Mouse (Mus musculus) MEL (cell line): ENCODE measurements around the gene Tmem184b.

Source experiments
- BHLHE40 ChIP-seq: IDR thresholded peaks from 2 replicates; pipeline ENCODE4 v1.6.1; 2012; ENCODE audit warnings: low read depth, mild to moderate bottlenecking, inconsistent platforms, low read length, improper control_type of control experiment, borderline replicate concordance
- CTCF ChIP-seq, 3 experiments: IDR thresholded peaks in 2 of 3; conservative IDR thresholded peaks in 1 of 3; 2 replicates each; pipeline ENCODE4 v1.5.1; 2011 to 2012; ENCODE audit warnings: low read length in 3 of 3, low read depth in 2 of 3, mild to moderate bottlenecking in 2 of 3, improper control_type of control experiment in 1 of 3, inconsistent platforms in 1 of 3, mixed read lengths in 1 of 3, moderate library complexity in 1 of 3; ENCODE audit not compliant: control insufficient read depth in 1 of 3, insufficient read depth in 1 of 3, poor library complexity in 1 of 3, severe bottlenecking in 1 of 3
- GABPA ChIP-seq: IDR thresholded peaks from 2 replicates; pipeline ENCODE4 v1.6.1; 2012; ENCODE audit warnings: low read depth, mild to moderate bottlenecking, inconsistent platforms, low read length, improper control_type of control experiment, moderate library complexity
- HCFC1 ChIP-seq: IDR thresholded peaks from 2 replicates; pipeline ENCODE4 v1.6.1; 2012; ENCODE audit warnings: low read depth, mild to moderate bottlenecking, inconsistent platforms, low read length, improper control_type of control experiment, moderate library complexity
- MAFK ChIP-seq: IDR thresholded peaks from 2 replicates; pipeline ENCODE4 v1.6.1; 2011; ENCODE audit warnings: low read depth, mild to moderate bottlenecking, low read length, improper control_type of control experiment, borderline replicate concordance
- MYB ChIP-seq: IDR thresholded peaks from 2 replicates; pipeline ENCODE4 v1.6.1; 2011; ENCODE audit warnings: mild to moderate bottlenecking, low read depth, low read length, improper control_type of control experiment
- POLR2A ChIP-seq, 2 experiments: IDR thresholded peaks; 2 replicates each; pipeline ENCODE4 v1.6.1; 2011 to 2012; ENCODE audit warnings: low read length in 2 of 2, mild to moderate bottlenecking in 2 of 2, control low read depth in 1 of 2, improper control_type of control experiment in 1 of 2, low read depth in 1 of 2, moderate library complexity in 1 of 2; ENCODE audit not compliant: control insufficient read depth in 1 of 2, insufficient read depth in 1 of 2, poor library complexity in 1 of 2
- SIN3A ChIP-seq: IDR thresholded peaks from 2 replicates; pipeline ENCODE4 v1.6.1; 2012; ENCODE audit warnings: low read length, improper control_type of control experiment, inconsistent platforms
- TAL1 ChIP-seq: IDR thresholded peaks from 2 replicates; pipeline ENCODE4 v1.6.1; 2012; ENCODE audit warnings: mild to moderate bottlenecking, inconsistent platforms, low read length, moderate library complexity, mixed read lengths
- ZC3H11A ChIP-seq: IDR thresholded peaks from 2 replicates; pipeline ENCODE4 v1.6.1; 2012; ENCODE audit warnings: low read depth, mild to moderate bottlenecking, inconsistent platforms, low read length, improper control_type of control experiment
- ZNF384 ChIP-seq: IDR thresholded peaks from 2 replicates; pipeline ENCODE4 v1.6.1; 2012; ENCODE audit warnings: low read depth, mild to moderate bottlenecking, inconsistent platforms, low read length, improper control_type of control experiment

DNA sequence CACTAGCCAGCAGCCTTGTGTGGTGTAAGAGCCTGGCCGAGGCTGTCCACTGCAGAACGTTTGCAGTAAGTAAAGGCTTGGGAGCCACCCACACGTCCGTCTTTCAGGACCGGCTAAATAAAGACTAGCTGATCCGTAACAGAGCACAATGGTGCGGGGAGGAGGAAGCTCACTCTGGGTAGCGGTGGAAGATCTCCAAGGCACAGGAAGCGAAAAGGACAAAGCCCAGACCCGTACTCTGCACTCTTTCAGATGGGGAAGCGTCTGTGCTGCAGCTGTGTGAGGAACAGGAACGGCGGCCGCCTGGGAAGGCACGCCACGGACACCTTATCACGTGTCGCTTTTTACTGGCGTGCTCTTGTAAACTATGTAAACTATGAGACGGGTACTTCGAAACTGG, 29.5 kb upstream of the Tmem184b start:
- TF ChIP-seq CTCF (IDR thresholded peaks at IDR 0.05 in 2 of 3, conservative IDR thresholded peaks at IDR 0.05 in 1 of 3; ENCODE audit: control insufficient read depth in 1 of 3, insufficient read depth in 1 of 3, low read depth in 2 of 3, low read length in 3 of 3, poor library complexity in 1 of 3, severe bottlenecking in 1 of 3) (no peak), MAFK (no peak), BHLHE40 (no peak), POLR2A (IDR thresholded peaks at IDR 0.05; ENCODE audit: control insufficient read depth in 1 of 2, insufficient read depth in 1 of 2, low read depth in 1 of 2, low read length in 2 of 2, poor library complexity in 1 of 2) (no peak), MYB (no peak), SIN3A (no peak), GABPA (no peak), HCFC1 (no peak), TAL1 (no peak), ZNF384 (no peak), ZC3H11A (no peak)
